Mouse (Mus musculus): ENCODE results near the gene Thra. TPM values are rescaled to one million over a fixed set of nuclear protein-coding genes. Genes with fewer than 3 reads are reported as not detected.
A peak's percentile ranks its signal among the peaks of the same experiment; 100 is the strongest.

Gene Thra
- polyA plus RNA-seq, 1 experiment from 2014 or later, result 186 TPM

DNA sequence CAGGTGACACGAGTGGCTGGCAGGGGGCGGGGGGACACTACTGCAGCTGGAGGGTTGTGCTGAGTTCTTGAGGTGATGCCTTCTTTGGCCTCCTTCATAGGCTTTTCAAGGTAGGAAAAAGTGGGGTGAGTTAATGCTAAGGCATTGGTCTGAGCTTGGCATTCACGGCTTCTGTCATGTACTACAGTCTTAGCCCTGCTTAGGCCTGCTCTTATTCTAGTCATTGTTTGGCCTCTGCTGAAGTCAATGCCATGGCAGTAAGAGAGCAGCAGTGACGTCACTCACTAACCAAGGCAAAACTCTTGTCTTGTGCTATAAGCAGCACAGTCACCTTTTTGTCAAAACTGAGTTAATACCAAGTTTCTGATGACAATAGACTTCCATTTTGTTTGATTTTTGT is 57.5 kb downstream of the Thra start:
- Histone ChIP-seq H3K9ac (replicated peaks; ENCODE audit: low read depth, low read length) (peak overlapping the region; percentile 100), H3K4me2 (ENCODE audit: low read depth, low read length) (peak overlapping the region; percentile 94), H3K36me3 (ENCODE audit: control insufficient read depth, insufficient read depth, low read length) (peaks cover 36% of the 10 kb centered on the region), H3K4me3 (ENCODE audit: low read depth, low read length) (peak overlapping the region; percentile 100), H3K9me3 (ENCODE audit: control insufficient read depth, low read length) (no peaks in the 10 kb centered on the region), H3K27ac (ENCODE audit: low read depth, low read length) (no peak overlapping the region), H3K27me3 (ENCODE audit: control insufficient read depth, insufficient read depth, low read length) (no peaks in the 10 kb centered on the region), H3K4me1 (ENCODE audit: control insufficient read depth, insufficient read depth, low read length) (peaks cover 19% of the 10 kb centered on the region)
- WGBS, result 44% methylated on average over 4 of the region's 4 CpGs
- no peak for ATAC-seq (ENCODE audit: low read depth)

DNA sequence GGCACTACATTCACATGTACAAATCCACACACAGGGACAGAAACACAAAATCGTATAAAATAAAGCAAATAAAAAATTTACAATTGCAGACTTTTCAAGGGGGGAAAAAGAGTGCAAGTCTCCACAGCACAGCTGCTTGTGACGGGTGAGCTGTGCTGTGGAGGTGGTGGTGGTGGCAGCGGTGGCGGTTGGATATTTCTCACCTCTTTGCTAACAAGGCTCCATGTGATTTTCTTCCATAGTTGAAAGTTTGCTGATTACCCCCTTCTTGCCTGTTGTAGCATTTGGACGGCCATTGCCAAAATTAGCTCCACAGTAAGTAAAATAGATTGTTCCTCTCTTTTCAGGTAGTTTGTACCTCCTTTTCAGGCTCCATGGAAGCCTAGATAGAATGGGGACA is 64.2 kb downstream of the Thra start, which contains the start of gene Casc3:
Casc3 (plus strand) TSS at position 301 of the 400 bp plus-strand sequence.
- H3K9ac ChIP-seq (replicated peaks; ENCODE audit: low read depth, low read length), result no peak within 1 kb of the TSS
- H3K9me3 ChIP-seq (ENCODE audit: control insufficient read depth, low read length), result no peaks in the 10 kb centered on the region
- no peak within 1 kb of the TSS for H3K4me3 ChIP-seq (ENCODE audit: low read depth, low read length)
- no peak for ATAC-seq (ENCODE audit: low read depth)
- 94% methylated on average over 5 of the region's 5 CpGs for WGBS
- peaks cover 72% of the 10 kb centered on the region for H3K36me3 ChIP-seq (ENCODE audit: control insufficient read depth, insufficient read depth, low read length)
- H3K4me2 ChIP-seq (ENCODE audit: low read depth, low read length), result no peak within 1 kb of the TSS
- 0 out of 2 replicates have a peak, but pooled peaks cover 5% of the 10 kb centered on the region for H3K4me1 ChIP-seq (ENCODE audit: control insufficient read depth, insufficient read depth, low read length)
- H3K27ac ChIP-seq (ENCODE audit: low read depth, low read length), result no peak within 1 kb of the TSS
- H3K27me3 ChIP-seq (ENCODE audit: control insufficient read depth, insufficient read depth, low read length), result no peaks in the 10 kb centered on the region

- no peak for ATAC-seq (ENCODE audit: low read depth)
- Histone ChIP-seq H3K36me3 (ENCODE audit: control insufficient read depth, insufficient read depth, low read length) (peaks cover 38% of the 10 kb centered on the region), H3K9ac (replicated peaks; ENCODE audit: low read depth, low read length) (no peak overlapping the region), H3K27ac (ENCODE audit: low read depth, low read length) (0 out of 2 replicates have a peak overlapping the region, but pooled peaks have one; percentile 97), H3K4me3 (ENCODE audit: low read depth, low read length) (no peak overlapping the region), H3K4me2 (ENCODE audit: low read depth, low read length) (0 out of 2 replicates have a peak overlapping the region, but pooled peaks have one; percentile 87), H3K27me3 (ENCODE audit: control insufficient read depth, insufficient read depth, low read length) (no peaks in the 10 kb centered on the region), H3K9me3 (ENCODE audit: control insufficient read depth, low read length) (no peaks in the 10 kb centered on the region), H3K4me1 (ENCODE audit: control insufficient read depth, insufficient read depth, low read length) (peaks cover 12% of the 10 kb centered on the region; the same call in 1 of the 2 replicates)
- 66% methylated on average over 2 of the region's 2 CpGs for WGBS
Observed at GRCm38 (mm10) chr11:98808417-98808816, 68.0 kb downstream of the Thra start.

DNA sequence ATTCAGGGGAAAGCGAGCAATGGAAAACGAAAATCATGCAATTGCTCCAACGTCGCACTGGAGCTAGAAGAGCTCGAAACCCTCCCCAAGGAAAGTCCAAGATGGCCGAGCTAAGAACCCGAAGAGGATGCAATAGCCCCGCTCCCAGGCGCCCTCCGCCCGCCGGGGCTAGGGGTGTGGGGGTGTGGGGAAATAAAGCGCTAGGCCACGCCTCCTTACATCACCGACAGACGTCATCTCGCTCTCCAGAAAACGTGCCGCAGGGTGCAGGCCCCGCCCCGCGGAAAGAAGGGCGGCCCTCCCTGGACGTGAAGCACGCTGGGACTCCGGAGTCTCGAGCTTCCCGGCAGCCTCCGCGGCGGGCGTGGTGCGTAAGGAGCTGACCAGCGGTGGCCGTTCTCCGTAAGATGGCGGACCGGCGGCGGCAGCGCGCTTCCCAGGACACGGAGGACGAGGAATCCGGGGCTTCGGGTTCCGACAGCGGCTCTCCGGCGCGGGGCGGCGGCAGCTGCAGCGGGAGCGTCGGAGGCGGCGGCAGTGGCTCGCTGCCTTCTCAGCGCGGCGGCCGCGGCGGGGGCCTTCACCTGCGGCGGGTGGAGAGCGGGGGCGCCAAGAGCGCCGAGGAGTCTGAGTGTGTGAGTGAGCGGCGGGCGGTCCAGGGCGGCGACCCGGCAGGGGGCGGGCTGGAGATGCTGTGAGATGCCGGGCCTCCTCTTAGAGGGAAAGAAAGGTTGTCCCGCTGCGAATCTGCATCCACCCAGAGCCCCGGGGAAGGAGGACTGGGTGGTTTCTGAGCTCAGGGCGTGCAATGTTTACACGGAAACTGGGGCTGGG is 69.2 kb downstream of the Thra start:
- ATAC-seq (ENCODE audit: low read depth), result peak; percentile 98
- peaks cover 31% of the 10 kb centered on the region for H3K36me3 ChIP-seq (ENCODE audit: control insufficient read depth, insufficient read depth, low read length)
- no peaks in the 10 kb centered on the region for H3K27me3 ChIP-seq (ENCODE audit: control insufficient read depth, insufficient read depth, low read length)
- under 1% methylated on average over 70 of the region's 84 CpGs for WGBS
- peak overlapping the region; percentile 87 for H3K4me2 ChIP-seq (ENCODE audit: low read depth, low read length)
- H3K27ac ChIP-seq (ENCODE audit: low read depth, low read length), result peak overlapping the region; percentile 97
- H3K4me3 ChIP-seq (ENCODE audit: low read depth, low read length), result peak overlapping the region; percentile 85
- peak overlapping the region; percentile 90 for H3K9ac ChIP-seq (replicated peaks; ENCODE audit: low read depth, low read length)
- peaks cover 12% of the 10 kb centered on the region; the same call in 1 of the 2 replicates for H3K4me1 ChIP-seq (ENCODE audit: control insufficient read depth, insufficient read depth, low read length)
- no peaks in the 10 kb centered on the region for H3K9me3 ChIP-seq (ENCODE audit: control insufficient read depth, low read length)

GRCm38 (mm10) chr11:98810686-98811085 is 70.2 kb downstream of the Thra start:
- Histone ChIP-seq H3K9ac (replicated peaks; ENCODE audit: low read depth, low read length) (peak overlapping the region; percentile 90; the same call in 1 of the 2 replicates), H3K27me3 (ENCODE audit: control insufficient read depth, insufficient read depth, low read length) (no peaks in the 10 kb centered on the region), H3K4me1 (ENCODE audit: control insufficient read depth, insufficient read depth, low read length) (peaks cover 12% of the 10 kb centered on the region; the same call in 1 of the 2 replicates), H3K27ac (ENCODE audit: low read depth, low read length) (peak overlapping the region; percentile 97; the same call in 1 of the 2 replicates), H3K9me3 (ENCODE audit: control insufficient read depth, low read length) (no peaks in the 10 kb centered on the region), H3K36me3 (ENCODE audit: control insufficient read depth, insufficient read depth, low read length) (peaks cover 21% of the 10 kb centered on the region), H3K4me3 (ENCODE audit: low read depth, low read length) (peak overlapping the region; percentile 85), H3K4me2 (ENCODE audit: low read depth, low read length) (peak overlapping the region; percentile 87)
- WGBS, result 85% methylated on average over 7 of the region's 7 CpGs
- ATAC-seq (ENCODE audit: low read depth), result no peak

DNA sequence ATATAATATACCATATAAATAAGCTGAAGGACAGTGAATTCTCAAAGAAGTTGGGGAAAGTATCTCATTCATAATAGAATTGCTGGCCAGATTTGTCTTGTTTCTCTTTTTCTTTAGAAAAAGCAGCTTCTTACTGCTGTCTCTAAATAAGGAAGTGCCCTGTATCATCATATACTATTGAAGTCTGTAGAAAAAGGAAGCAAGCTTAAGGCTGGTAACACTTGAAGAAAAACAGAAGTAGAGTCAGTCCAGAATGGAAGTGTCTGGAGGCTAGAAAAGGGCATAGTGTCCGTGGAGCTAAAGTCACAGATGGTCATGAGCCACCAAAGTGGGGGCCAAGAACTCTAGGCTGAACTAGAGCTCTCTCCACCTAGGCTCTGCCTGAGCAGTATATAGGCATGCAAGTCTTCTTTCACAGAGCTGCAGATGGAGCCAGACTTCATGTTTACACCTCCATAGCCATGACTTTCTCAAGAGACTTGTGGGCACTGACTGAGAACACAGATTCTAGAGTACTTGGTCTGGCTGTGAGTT is 76.3 kb downstream of the Thra start:
- no peak for ATAC-seq (ENCODE audit: low read depth)

More for the DNA sequence above, 76.3 kb downstream of the Thra start:
- peaks cover 26% of the 10 kb centered on the region for H3K36me3 ChIP-seq (ENCODE audit: control insufficient read depth, insufficient read depth, low read length)
- H3K9me3 ChIP-seq (ENCODE audit: control insufficient read depth, low read length), result no peaks in the 10 kb centered on the region
- WGBS, result 100% methylated on average over 1 of the region's 1 CpGs
- no peak overlapping the region for H3K27ac ChIP-seq (ENCODE audit: low read depth, low read length)
- H3K9ac ChIP-seq (replicated peaks; ENCODE audit: low read depth, low read length), result no peak overlapping the region
- H3K4me1 ChIP-seq (ENCODE audit: control insufficient read depth, insufficient read depth, low read length), result no peaks in the 10 kb centered on the region
- no peak overlapping the region for H3K4me3 ChIP-seq (ENCODE audit: low read depth, low read length)
- H3K4me2 ChIP-seq (ENCODE audit: low read depth, low read length), result no peak overlapping the region
- H3K27me3 ChIP-seq (ENCODE audit: control insufficient read depth, insufficient read depth, low read length), result no peaks in the 10 kb centered on the region

Other genes with a start within 250 kb of the Thra start
- 0.20 and 0.22 TPM in 2 replicates for gene Ikzf3, start 194.6 kb upstream of the Thra start, polyA plus RNA-seq (2014; fragmentation: Nextera tagmentation; extraction: Ambion mirVana)
- not detected in 2 replicates for gene Zpbp2, start 189.5 kb upstream of the Thra start, polyA plus RNA-seq (2014; fragmentation: Nextera tagmentation; extraction: Ambion mirVana)
- gene Ormdl3, start 153.3 kb upstream of the Thra start, polyA plus RNA-seq (2014; fragmentation: Nextera tagmentation; extraction: Ambion mirVana), result 14.5 and 16.2 TPM in 2 replicates
- gene Lrrc3c, start 142.3 kb upstream of the Thra start, polyA plus RNA-seq (2014; fragmentation: Nextera tagmentation; extraction: Ambion mirVana), result not detected in 2 replicates
- gene Gm12355, start 115.0 kb upstream of the Thra start, polyA plus RNA-seq (2014; fragmentation: Nextera tagmentation; extraction: Ambion mirVana), result 0.37 and 0.76 TPM in 2 replicates
- not detected in 2 replicates for gene Gsdma3, start 114.3 kb upstream of the Thra start, polyA plus RNA-seq (2014; fragmentation: Nextera tagmentation; extraction: Ambion mirVana)
- not detected in 2 replicates for gene Gsdma2, start 93.9 kb upstream of the Thra start, polyA plus RNA-seq (2014; fragmentation: Nextera tagmentation; extraction: Ambion mirVana)
- gene Gsdma, start 76.3 kb upstream of the Thra start, polyA plus RNA-seq (2014; fragmentation: Nextera tagmentation; extraction: Ambion mirVana), result not detected in 2 replicates
- 117 and 124 TPM in 2 replicates for gene Psmd3, start 58.1 kb upstream of the Thra start, polyA plus RNA-seq (2014; fragmentation: Nextera tagmentation; extraction: Ambion mirVana)
- gene Csf3, start 39.4 kb upstream of the Thra start, polyA plus RNA-seq (2014; fragmentation: Nextera tagmentation; extraction: Ambion mirVana), result not detected in 2 replicates
- gene Med24, start 11.2 kb upstream of the Thra start, polyA plus RNA-seq (2014; fragmentation: Nextera tagmentation; extraction: Ambion mirVana), result 52.3 and 59.4 TPM in 2 replicates
- 3.8 and 3.9 TPM in 2 replicates for gene Nr1d1, start 34.7 kb downstream of the Thra start, polyA plus RNA-seq (2014; fragmentation: Nextera tagmentation; extraction: Ambion mirVana)
- 24.2 and 26.9 TPM in 2 replicates for gene Msl1, start 54.9 kb downstream of the Thra start, polyA plus RNA-seq (2014; fragmentation: Nextera tagmentation; extraction: Ambion mirVana)
- gene Casc3, start 64.3 kb downstream of the Thra start, polyA plus RNA-seq (2014; fragmentation: Nextera tagmentation; extraction: Ambion mirVana), result 47.9 and 54.1 TPM in 2 replicates
- 13.9 and 18.6 TPM in 2 replicates for gene Rapgefl1, start 96.1 kb downstream of the Thra start, polyA plus RNA-seq (2014; fragmentation: Nextera tagmentation; extraction: Ambion mirVana)
- 5.2 and 5.7 TPM in 2 replicates for gene Wipf2, start 123.0 kb downstream of the Thra start, polyA plus RNA-seq (2014; fragmentation: Nextera tagmentation; extraction: Ambion mirVana)
- gene Cdc6, start 167.2 kb downstream of the Thra start, polyA plus RNA-seq (2014; fragmentation: Nextera tagmentation; extraction: Ambion mirVana), result 2.1 and 2.8 TPM in 2 replicates
- gene Rara, start 187.2 kb downstream of the Thra start, polyA plus RNA-seq (2014; fragmentation: Nextera tagmentation; extraction: Ambion mirVana), result 22.1 and 22.3 TPM in 2 replicates
- 0.89 and 2.2 TPM in 2 replicates for gene Gjd3, start 242.4 kb downstream of the Thra start, polyA plus RNA-seq (2014; fragmentation: Nextera tagmentation; extraction: Ambion mirVana)